Mouse (Mus musculus) brain, embryonic 14.5 days (tissue): ENCODE measurements around the gene Swap70. TPM values are rescaled to one million over a fixed set of nuclear protein-coding genes. Genes with fewer than 3 reads are reported as not detected.

Source experiments
- DNase-seq: peaks from one replicate; pipeline ENCODE4 v3.0.0-alpha.2; 2011; ENCODE audit warnings: low read depth
- CTCF ChIP-seq: fragments of 200-500 bp; IDR thresholded peaks from 2 replicates; pipeline ENCODE4 v1.5.1; 2012; ENCODE audit warnings: inconsistent platforms, mild to moderate bottlenecking, moderate library complexity, borderline replicate concordance; ENCODE audit not compliant: insufficient read depth, insufficient read length; ENCODE audit errors: extremely low read depth
- POLR2A ChIP-seq: fragments of 200-500 bp; IDR thresholded peaks from 2 replicates; pipeline ENCODE4 v1.6.1; 2012; ENCODE audit warnings: mild to moderate bottlenecking, inconsistent platforms, borderline replicate concordance; ENCODE audit not compliant: poor library complexity, insufficient read depth, insufficient read length, severe bottlenecking; ENCODE audit errors: extremely low read depth
- polyA plus RNA-seq: library from polyadenylated mRNA; depleted of rRNA; stranded (reverse); fragments of >200 nt; gene quantifications from 2 replicates; pipeline ENCODE4 v1.2.3, GENCODE M21; 2012

Swap70 gene
- polyA plus RNA-seq, 1 experiment = 7.5 TPM

DNA sequence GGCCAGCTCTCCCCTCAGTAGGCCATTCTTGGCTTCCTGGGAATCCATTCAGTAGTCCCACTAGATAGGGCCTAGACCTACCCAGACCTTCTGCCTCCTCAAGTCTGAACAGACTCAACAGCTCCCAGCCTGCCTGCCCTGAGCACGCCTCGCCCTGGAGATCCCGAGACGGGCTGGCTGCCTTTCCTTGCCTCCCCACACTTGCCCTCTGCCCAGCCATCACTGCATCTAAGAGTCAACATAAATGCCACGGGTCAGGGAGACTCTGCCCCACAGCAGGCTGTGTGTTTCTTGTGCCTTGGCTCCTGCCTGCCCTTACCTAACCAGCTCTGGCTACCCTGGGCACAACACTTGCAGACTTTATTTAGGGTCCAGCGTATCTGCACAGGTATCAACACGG lies 76.6 kb downstream of the Swap70 start:
- DNase-seq = no peak
- TF ChIP-seq POLR2A = no peak
- no peak for TF ChIP-seq CTCF

DNA sequence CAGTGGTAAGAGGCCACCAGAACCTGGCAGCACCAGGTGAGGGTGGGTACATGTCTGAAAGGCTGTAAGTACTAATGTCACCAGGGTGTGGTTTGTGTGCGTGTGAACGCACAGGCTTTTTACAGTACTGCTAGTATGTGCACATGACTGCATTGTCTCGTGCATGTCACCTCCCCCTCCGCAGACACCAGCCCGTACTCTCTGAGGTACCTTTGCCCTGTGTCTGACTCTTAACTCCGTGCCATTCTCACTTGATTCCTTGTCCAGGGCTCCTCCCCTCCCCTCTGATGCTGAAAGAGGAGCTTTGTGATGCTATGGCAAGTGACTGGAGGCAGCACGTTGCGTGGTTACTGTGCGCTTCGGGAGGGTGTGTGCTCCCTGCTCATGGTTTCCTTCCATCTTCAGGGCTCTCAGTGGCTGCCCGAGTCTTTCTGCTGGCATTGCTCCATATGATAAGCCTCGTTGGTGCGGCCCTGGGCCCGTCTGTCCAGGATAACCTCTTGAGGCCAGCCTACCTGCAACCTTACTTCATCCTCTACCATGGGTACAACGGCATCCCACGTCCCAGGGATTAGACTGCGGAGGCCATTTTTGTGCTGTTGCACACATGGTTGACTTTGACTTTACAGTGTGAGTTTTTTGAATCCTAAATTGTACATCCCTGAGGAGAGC lies 77.4 kb downstream of the Swap70 start:
- no peak for DNase-seq
- no peak for TF ChIP-seq POLR2A
- TF ChIP-seq CTCF = no peak

DNA sequence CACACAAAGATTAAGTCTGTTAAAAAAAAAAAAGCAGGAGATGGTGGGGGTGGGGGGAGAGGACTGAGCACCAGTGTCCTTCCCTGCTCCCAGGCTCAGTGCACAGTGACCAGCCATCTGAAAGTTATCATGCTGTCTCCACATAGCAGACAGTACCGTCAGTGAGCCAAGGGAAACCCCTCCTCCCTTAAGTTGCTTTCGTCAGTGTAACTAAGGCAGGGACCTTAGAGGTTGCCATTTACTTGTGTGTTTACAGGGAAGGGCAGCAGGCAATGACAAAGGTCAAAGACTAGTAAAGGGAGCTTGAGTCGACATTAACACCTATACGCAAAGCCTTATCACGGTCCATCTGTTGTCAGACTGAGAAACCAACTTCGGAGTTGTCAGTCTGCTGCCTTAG lies 81.4 kb downstream of the Swap70 start:
- TF ChIP-seq CTCF (no peak), POLR2A (no peak)
- no peak for DNase-seq

DNA sequence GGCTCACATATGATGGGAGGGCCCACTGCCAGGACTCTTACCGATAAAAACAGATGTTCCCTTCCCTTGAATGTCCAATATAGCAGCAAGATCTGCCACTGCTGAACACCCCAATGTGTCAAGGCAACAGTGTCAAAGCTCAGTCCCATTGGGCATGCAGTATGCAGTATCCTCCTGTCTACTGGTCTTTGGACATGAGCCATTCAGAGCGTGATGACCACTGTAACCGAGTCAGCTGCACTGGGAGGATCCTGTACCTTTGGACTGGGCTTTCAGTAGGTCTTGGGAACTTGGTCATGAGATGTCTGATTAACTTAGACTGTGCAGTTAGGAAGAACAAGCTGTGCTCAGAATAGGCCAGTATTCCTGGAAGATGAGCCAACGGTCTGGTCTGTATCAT lies 84.0 kb downstream of the Swap70 start:
- no peak for DNase-seq
- no peak for TF ChIP-seq POLR2A
- TF ChIP-seq CTCF = no peak

DNA sequence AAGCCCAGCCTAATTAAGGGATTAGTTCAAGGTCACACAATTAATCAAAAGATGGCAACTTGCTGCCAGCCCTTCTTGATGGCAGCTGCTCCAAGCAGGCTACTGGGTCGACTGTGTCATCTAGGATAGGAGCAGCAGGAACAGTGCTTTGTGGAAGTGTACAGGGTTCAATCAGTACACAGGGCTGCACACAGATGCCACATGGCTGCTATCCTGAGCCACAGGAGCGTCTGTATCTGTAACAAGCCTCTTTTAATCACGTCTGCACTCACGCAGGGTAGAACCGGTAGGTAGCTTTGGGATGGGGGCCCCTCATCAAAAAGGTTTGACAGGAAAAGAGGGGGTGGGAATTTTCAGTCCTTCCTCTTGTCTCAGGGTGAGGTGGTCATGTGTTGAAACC lies 84.8 kb downstream of the Swap70 start:
- no peak for DNase-seq
- TF ChIP-seq POLR2A = no peak
- TF ChIP-seq CTCF = no peak

DNA sequence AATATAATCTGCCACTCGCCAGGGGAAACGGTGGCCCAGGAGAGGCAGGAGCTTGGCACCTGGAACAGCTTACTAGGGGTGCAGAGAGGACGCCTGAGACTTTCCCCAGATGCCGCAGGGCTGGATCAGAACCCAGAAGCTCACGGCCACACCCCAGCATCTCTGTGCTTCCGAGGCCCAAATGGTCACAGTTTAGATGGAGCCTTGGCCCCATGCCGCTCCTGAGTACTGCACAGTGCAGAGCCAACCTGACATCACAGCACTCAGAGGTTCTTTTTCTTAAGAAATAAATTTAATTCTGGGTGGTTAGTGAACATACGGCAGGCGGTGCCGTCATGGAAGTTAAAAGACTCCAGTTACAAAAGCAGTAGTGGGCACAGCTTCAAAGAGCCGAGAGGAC lies 86.2 kb downstream of the Swap70 start:
- no peak for DNase-seq
- TF ChIP-seq CTCF (no peak), POLR2A (no peak)

DNA sequence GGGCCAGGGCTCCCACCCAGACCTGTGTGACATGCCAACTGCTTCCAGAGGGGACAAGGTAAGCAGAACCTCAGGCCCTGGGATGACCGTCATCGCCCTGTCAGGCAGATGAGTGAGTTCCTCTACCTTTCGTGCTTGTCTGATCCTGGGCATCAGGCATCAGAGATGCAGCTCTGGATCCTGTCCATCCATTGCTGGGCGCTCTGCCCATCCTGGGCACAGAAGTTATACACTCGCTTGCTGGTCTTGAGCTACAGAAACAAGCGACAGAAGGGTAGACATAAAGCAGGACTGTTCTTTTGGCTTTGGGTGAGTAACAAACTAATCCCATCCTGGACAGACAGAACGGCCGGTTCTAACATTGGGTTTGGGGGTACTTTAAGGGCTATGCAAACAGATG lies 87.7 kb downstream of the Swap70 start:
- TF ChIP-seq CTCF (no peak), POLR2A (no peak)
- DNase-seq = no peak

DNA sequence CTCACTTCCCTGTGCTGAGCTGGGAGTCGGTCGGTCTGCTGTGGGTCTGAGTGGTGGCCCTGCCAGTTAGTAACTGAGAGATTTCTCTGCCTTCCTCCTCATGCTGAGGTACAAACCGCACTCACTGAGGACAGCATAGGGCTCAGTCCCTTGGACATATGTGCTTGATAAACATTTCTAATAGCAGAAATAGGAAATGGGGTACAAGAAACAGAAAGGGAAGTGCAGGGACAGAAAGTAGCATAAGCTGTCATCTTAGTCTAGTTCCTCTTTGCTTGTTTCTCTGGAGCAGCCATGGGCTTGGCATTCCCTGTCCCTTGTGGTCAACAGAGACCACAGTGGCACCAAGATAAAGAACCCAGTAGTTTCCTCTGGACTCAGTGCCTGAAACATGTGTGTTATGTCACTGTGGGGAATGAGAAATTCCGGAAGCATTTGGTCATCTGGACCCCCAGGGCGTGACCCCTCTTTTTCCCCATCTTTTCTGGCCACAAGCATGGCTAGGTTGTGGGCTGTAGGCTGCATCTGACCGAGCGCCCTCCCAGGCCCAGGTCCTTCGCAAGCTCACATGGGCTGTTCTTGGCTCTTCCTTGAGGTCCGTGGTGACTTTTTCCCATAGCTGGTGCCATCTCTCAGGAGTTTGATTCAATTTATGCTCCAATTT lies 92.0 kb downstream of the Swap70 start:
- TF ChIP-seq POLR2A (no peak), CTCF (no peak)
- no peak for DNase-seq

DNA sequence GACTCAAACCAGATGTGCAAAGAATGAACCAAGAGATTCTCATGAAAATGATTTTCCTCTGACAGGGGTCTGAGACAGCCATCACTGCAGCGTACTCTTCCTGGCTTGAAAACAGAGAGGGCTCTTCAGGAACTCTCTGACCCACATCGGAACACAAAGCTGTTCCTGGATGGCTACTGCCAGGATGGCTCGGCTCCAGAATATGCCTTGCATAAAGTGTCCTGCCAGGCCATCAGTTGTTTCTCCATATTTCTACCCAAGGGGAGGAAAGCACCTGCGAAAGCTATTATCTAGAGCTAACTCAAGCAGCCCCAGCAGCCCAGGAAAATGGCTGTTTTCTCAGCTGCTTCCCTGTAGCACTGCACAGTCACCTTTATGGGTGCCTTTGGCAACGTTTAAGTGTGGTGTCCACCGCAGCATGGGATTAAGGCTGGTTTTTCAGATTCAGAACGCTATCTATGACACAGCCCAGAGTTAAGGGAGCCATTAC lies 92.9 kb downstream of the Swap70 start:
- DNase-seq = no peak
- TF ChIP-seq POLR2A (no peak), CTCF (no peak)

DNA sequence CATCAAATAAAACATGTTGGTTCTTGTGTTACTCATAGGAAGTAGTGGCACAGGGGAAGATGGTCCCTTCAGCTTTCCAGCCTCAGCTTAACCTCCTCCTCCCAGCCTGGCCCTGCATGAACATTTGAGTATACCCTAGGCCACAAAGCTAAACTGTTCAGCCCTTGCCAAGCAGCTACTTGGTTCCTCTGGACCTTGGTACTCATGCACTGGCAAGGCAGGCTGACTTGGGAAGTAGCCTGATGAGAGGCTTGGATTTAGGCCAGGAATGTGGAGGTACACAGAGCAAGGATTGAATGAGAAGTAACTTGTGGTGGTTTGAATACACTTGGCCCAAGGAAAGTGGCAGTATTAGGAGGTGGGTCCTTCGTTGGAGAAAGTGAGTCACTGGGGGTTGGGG lies 93.8 kb downstream of the Swap70 start:
- no peak for DNase-seq
- TF ChIP-seq POLR2A (no peak), CTCF (no peak)

DNA sequence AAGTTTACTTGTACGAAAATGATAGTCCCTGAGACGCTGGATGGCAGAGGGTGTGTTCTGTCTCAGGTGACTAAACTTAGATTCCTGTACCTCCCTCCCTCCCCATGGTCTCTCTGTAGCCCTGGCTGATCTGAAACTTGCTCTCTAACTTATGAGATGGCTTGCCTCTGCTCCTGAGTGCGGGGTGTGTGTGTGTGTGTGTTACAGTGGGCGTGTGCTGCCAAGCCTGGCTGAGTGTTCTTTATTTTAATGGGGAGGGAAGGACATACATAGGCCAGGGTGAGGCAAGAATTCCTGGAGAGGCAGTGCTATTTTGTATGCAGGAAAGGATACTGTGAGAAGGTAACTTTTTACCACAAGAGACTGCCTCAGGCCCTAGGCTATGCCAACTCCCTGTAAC lies 95.9 kb downstream of the Swap70 start:
- TF ChIP-seq POLR2A (no peak), CTCF (no peak)
- no peak for DNase-seq
